Mouse (Mus musculus) stomach, embryonic 15.5 days (tissue): Measurements from ENCODE around the gene Tgfa. TPM values are rescaled to one million over a fixed set of nuclear protein-coding genes. Genes with fewer than 3 reads are reported as not detected.

Experiments used
- ATAC-seq: fragments of 200-750 bp; cut with Nextera tagmentation; 2 replicates; pipeline ENCODE4 v1.8.0; 2017; ENCODE audit warnings: low read depth, moderate number of reproducible peaks, moderate TSS enrichment; ENCODE audit not compliant: insufficient read depth, low FRiP score
- H3K27ac ChIP-seq: fragments of 300-500 bp; sonication (generic); 2 replicates; pipeline ENCODE4 v1.5.1; 2015; ENCODE audit warnings: mild to moderate bottlenecking, inconsistent platforms
- H3K27me3 ChIP-seq: fragments of 300-500 bp; sonication (generic); replicated peaks from 2 replicates; pipeline ENCODE4 v1.6.1; 2015; ENCODE audit warnings: inconsistent platforms
- H3K36me3 ChIP-seq: fragments of 300-500 bp; sonication (generic); 2 replicates; pipeline ENCODE4 v1.6.1; 2015; ENCODE audit warnings: inconsistent platforms
- H3K4me1 ChIP-seq: fragments of 300-500 bp; sonication (generic); 2 replicates; pipeline ENCODE4 v1.6.1; 2015; ENCODE audit warnings: inconsistent platforms
- H3K4me2 ChIP-seq: fragments of 300-500 bp; sonication (generic); 2 replicates; pipeline ENCODE4 v1.6.1; 2015; ENCODE audit warnings: mild to moderate bottlenecking, inconsistent platforms
- H3K4me3 ChIP-seq: fragments of 300-500 bp; sonication (generic); replicated peaks from 2 replicates; pipeline ENCODE4 v1.5.1; 2015; ENCODE audit warnings: inconsistent platforms
- H3K9ac ChIP-seq: fragments of 300-500 bp; sonication (generic); 2 replicates; pipeline ENCODE4 v1.6.1; 2015; ENCODE audit warnings: inconsistent platforms
- H3K9me3 ChIP-seq: fragments of 300-500 bp; sonication (generic); 2 replicates; pipeline ENCODE4 v1.6.1; 2016; ENCODE audit warnings: inconsistent platforms
- WGBS: fragments of 180-500 bp; shearing (Covaris S2); methylation state at CpG from one replicate; pipeline ENCODE4 v1.1.7; 2015; 5-methylcytosine and 5-hydroxymethylcytosine counted together
- polyA plus RNA-seq: library from polyadenylated mRNA; unstranded; fragments of >200 nt; fragmentation: Nextera tagmentation; extraction: Ambion mirVana; gene quantifications from 2 replicates; pipeline ENCODE4 v1.2.1, GENCODE M21; 2015

Gene Tgfa
- polyA plus RNA-seq = 5.5 and 5.6 TPM in 2 replicates

- H3K27ac ChIP-seq = peak within 1 kb of the TSS; percentile 79
- H3K36me3 ChIP-seq = no peaks in the 10 kb centered on the region
- H3K4me2 ChIP-seq = peak within 1 kb of the TSS; percentile 94
- H3K4me3 ChIP-seq = peak within 1 kb of the TSS; percentile 65
- peaks cover 13% of the 10 kb centered on the region for H3K27me3 ChIP-seq
- peaks cover 10% of the 10 kb centered on the region; the same call in 1 of the 2 replicates for H3K4me1 ChIP-seq
- peak within 1 kb of the TSS; percentile 40 for H3K9ac ChIP-seq
- ATAC-seq = peak; percentile 89
- H3K9me3 ChIP-seq = no peaks in the 10 kb centered on the region
- under 1% methylated on average over 89 of the region's 97 CpGs for whole genome bisulfite sequencing
Measured at GRCm38 (mm10) chr6:86194941-86195932, at the start of gene Tgfa. Tgfa (plus strand) TSS chr6:86195223.

DNA sequence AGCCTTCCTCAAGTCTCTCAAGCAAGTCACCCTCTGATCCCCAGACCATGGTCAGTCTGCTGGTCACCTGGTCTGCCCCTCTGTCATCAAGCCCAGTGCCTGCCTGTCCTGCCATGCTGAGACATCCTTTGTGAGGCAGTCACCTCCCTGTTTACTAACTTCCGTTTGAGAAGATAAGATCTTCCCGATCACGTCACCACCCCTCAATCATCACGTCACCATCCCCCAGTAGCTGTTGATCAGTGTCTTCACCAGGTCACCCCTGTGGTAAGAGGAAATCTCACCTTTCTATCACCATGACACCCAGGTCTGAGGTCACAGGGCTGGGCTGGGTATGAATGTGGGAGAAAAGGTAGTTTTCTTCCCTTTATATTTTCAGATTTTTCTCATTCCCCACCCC lies 46.5 kb upstream of the Tgfa start:
- H3K9ac ChIP-seq = no peak overlapping the region
- 29% methylated on average over 4 of the region's 4 CpGs for WGBS
- no peaks in the 10 kb centered on the region for H3K4me1 ChIP-seq
- H3K9me3 ChIP-seq = no peaks in the 10 kb centered on the region
- no peak overlapping the region for H3K27ac ChIP-seq
- ATAC-seq = no peak
- H3K4me3 ChIP-seq = no peak overlapping the region
- H3K36me3 ChIP-seq = no peaks in the 10 kb centered on the region
- H3K27me3 ChIP-seq = no peaks in the 10 kb centered on the region
- no peak overlapping the region for H3K4me2 ChIP-seq

GRCm38 (mm10) chr6:86149001-86149400 lies 46.0 kb upstream of the Tgfa start:
- Histone ChIP-seq H3K27ac (no peak overlapping the region), H3K27me3 (no peaks in the 10 kb centered on the region), H3K9me3 (no peaks in the 10 kb centered on the region), H3K4me3 (no peak overlapping the region), H3K4me2 (no peak overlapping the region), H3K4me1 (no peaks in the 10 kb centered on the region), H3K36me3 (no peaks in the 10 kb centered on the region), H3K9ac (no peak overlapping the region)
- no peak for ATAC-seq
- WGBS = 44% methylated on average over 4 of the region's 4 CpGs

DNA sequence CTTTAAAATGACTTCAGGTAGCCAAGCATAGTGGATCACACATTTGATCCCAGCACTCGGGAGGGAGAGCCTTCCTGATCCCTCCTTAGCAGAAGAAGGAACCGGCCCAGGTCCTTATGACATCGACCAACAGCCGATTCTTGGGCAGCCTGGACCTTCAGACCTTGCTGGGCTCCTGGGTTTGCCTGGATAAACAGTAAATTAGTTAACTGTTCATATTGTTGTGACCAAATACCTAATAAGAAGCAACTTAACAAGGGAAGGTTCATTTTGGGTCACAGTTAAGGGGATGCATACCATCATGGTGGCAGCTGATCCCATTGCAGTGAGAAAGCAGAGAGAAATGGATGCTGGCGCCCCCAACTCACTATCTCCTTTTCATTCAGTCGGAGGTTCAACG lies 42.3 kb upstream of the Tgfa start:
- Histone ChIP-seq H3K4me1 (0 out of 2 replicates have a peak, but pooled peaks cover 8% of the 10 kb centered on the region), H3K4me2 (no peak overlapping the region), H3K9me3 (no peaks in the 10 kb centered on the region), H3K27me3 (no peaks in the 10 kb centered on the region), H3K4me3 (no peak overlapping the region), H3K27ac (no peak overlapping the region), H3K36me3 (no peaks in the 10 kb centered on the region), H3K9ac (no peak overlapping the region)
- 86% methylated on average over 7 of the region's 7 CpGs for WGBS
- no peak for ATAC-seq

- Histone ChIP-seq H3K4me2 (no peak overlapping the region), H3K4me1 (0 out of 2 replicates have a peak, but pooled peaks cover 8% of the 10 kb centered on the region), H3K27me3 (no peaks in the 10 kb centered on the region), H3K36me3 (no peaks in the 10 kb centered on the region), H3K9me3 (no peaks in the 10 kb centered on the region), H3K27ac (no peak overlapping the region), H3K4me3 (no peak overlapping the region), H3K9ac (no peak overlapping the region)
- no peak for ATAC-seq
- 73% methylated on average over 8 of the region's 8 CpGs for WGBS
Measured at GRCm38 (mm10) chr6:86153436-86153990, 41.5 kb upstream of the Tgfa start.

DNA sequence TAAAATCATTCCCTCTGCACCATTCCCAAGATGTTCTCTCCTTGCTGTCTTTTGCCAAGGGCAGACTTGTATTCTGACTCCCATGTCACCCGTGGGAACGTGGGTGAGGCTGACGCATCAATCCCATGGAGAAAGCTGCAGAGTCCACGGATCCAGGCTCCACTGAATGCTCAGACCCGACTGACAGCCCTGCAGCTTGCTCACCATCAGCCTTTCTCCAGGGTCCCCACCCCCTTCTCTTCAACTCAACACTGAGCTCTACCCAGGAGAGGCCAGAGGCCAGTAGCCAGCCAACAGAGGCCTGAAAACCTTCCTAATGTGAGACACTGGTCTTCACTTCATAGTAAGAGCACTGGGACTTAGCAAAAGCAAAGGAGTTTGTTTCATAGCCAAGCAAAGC lies 41.0 kb upstream of the Tgfa start:
- Histone ChIP-seq H3K4me2 (no peak overlapping the region), H3K27me3 (no peaks in the 10 kb centered on the region), H3K4me1 (0 out of 2 replicates have a peak, but pooled peaks cover 8% of the 10 kb centered on the region), H3K36me3 (no peaks in the 10 kb centered on the region), H3K27ac (no peak overlapping the region), H3K9me3 (no peaks in the 10 kb centered on the region), H3K4me3 (no peak overlapping the region), H3K9ac (no peak overlapping the region)
- no peak for ATAC-seq
- WGBS = 70% methylated on average over 5 of the region's 5 CpGs

GRCm38 (mm10) chr6:86154481-86154880 lies 40.5 kb upstream of the Tgfa start:
- Histone ChIP-seq H3K9ac (no peak overlapping the region), H3K36me3 (no peaks in the 10 kb centered on the region), H3K27me3 (no peaks in the 10 kb centered on the region), H3K4me1 (0 out of 2 replicates have a peak, but pooled peaks cover 8% of the 10 kb centered on the region), H3K27ac (no peak overlapping the region), H3K4me3 (no peak overlapping the region), H3K9me3 (no peaks in the 10 kb centered on the region), H3K4me2 (no peak overlapping the region)
- 46% methylated on average over 2 of the region's 2 CpGs for WGBS
- ATAC-seq = no peak

- Histone ChIP-seq H3K36me3 (no peaks in the 10 kb centered on the region), H3K9me3 (no peaks in the 10 kb centered on the region), H3K27ac (peak overlapping the region; percentile 31; the same call in 1 of the 2 replicates), H3K4me1 (0 out of 2 replicates have a peak, but pooled peaks cover 8% of the 10 kb centered on the region), H3K9ac (no peak overlapping the region), H3K4me2 (no peak overlapping the region), H3K4me3 (no peak overlapping the region), H3K27me3 (no peaks in the 10 kb centered on the region)
- WGBS = 58% methylated on average over 17 of the region's 17 CpGs
- peak; percentile 31 for ATAC-seq
Measured at GRCm38 (mm10) chr6:86157253-86158234, 37.5 kb upstream of the Tgfa start.

DNA sequence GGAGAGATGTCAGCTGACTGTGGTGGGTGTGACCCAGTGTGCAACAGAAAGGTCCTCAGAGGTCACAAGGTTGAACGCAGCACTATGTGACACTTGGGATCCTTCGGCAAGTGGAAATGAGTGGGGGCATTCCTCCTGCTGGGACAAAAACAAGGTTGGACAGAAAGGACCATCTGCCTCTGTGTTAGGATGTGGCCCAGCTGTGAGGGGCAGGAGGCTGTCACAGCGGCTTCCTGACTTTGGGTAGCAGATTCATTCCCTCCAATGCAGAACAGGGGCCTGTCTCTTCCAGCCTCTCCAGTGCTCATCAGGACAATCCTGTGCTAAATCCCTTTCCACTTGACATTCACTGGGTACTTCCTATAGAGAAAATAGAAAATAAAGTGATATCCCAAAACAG lies 34.1 kb upstream of the Tgfa start:
- H3K4me3 ChIP-seq = no peak overlapping the region
- H3K27ac ChIP-seq = no peak overlapping the region
- H3K4me2 ChIP-seq = no peak overlapping the region
- WGBS = 63% methylated on average over 3 of the region's 3 CpGs
- no peaks in the 10 kb centered on the region for H3K27me3 ChIP-seq
- no peaks in the 10 kb centered on the region for H3K9me3 ChIP-seq
- 0 out of 2 replicates have a peak, but pooled peaks cover 8% of the 10 kb centered on the region for H3K4me1 ChIP-seq
- H3K9ac ChIP-seq = no peak overlapping the region
- H3K36me3 ChIP-seq = no peaks in the 10 kb centered on the region
- no peak for ATAC-seq

GRCm38 (mm10) chr6:86161586-86161985 lies 33.4 kb upstream of the Tgfa start:
- Histone ChIP-seq H3K9ac (no peak overlapping the region), H3K36me3 (no peaks in the 10 kb centered on the region), H3K4me2 (no peak overlapping the region), H3K9me3 (no peaks in the 10 kb centered on the region), H3K27me3 (no peaks in the 10 kb centered on the region), H3K27ac (no peak overlapping the region), H3K4me3 (no peak overlapping the region), H3K4me1 (0 out of 2 replicates have a peak, but pooled peaks cover 8% of the 10 kb centered on the region)
- no peak for ATAC-seq
- WGBS = 35% methylated on average over 7 of the region's 7 CpGs

DNA sequence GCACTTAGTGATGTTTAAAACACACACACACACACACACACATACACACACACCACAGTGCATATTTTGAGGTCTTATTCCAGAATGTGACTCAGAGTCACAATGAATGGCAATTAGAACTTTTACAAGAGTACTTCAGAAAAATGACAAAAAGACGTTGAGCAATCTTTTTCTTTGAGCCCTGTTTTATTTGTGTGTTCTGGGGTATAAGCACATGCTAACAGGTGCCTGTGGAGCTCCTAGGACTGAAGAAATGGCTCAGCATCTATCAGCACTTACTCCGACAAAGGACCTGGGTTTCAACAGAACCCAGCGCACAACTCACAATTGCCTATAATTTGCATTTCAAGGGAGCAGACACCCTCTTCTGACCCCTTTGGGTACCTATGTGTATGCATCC lies 31.0 kb upstream of the Tgfa start:
- no peaks in the 10 kb centered on the region for H3K27me3 ChIP-seq
- no peak overlapping the region for H3K27ac ChIP-seq
- no peaks in the 10 kb centered on the region for H3K9me3 ChIP-seq
- 67% methylated on average over 3 of the region's 3 CpGs for WGBS
- H3K36me3 ChIP-seq = no peaks in the 10 kb centered on the region
- no peaks in the 10 kb centered on the region for H3K4me1 ChIP-seq
- H3K9ac ChIP-seq = no peak overlapping the region
- ATAC-seq = no peak
- no peak overlapping the region for H3K4me3 ChIP-seq
- no peak overlapping the region for H3K4me2 ChIP-seq
